Mouse (Mus musculus) granulocyte monocyte progenitor cell, adult 5-6 weeks (primary cell): ENCODE data around the gene Ip6k1. TPM values are rescaled to one million over a fixed set of nuclear protein-coding genes. Genes with fewer than 3 reads are reported as not detected.
A peak's percentile ranks its signal among the peaks of the same experiment; 100 is the strongest.

Source experiments
- ATAC-seq: replicated peaks from 2 replicates; pipeline ENCODE4 v1.8.0; 2016; ENCODE audit warnings: mild to moderate bottlenecking, moderate TSS enrichment, inconsistent platforms; ENCODE audit not compliant: poor library complexity, severe bottlenecking
- total RNA-seq, 2 experiments: library from RNA; stranded (forward) in 1 of 2; stranded (reverse) in 1 of 2; fragments of 200-712, 200-1000 nt in 1 of 2; fragments of >200 nt in 1 of 2; fragmentation: Nextera tagmentation in 1 of 2; gene quantifications; 2 replicates each; pipeline ENCODE4 v1.2.3; 2014 to 2017

Ip6k1 gene
- total RNA-seq (2014; fragmentation: Nextera tagmentation): 27.1 TPM in 2 replicates
- 31.6 and 42.7 TPM in 2 replicates for total RNA-seq (2017)

DNA sequence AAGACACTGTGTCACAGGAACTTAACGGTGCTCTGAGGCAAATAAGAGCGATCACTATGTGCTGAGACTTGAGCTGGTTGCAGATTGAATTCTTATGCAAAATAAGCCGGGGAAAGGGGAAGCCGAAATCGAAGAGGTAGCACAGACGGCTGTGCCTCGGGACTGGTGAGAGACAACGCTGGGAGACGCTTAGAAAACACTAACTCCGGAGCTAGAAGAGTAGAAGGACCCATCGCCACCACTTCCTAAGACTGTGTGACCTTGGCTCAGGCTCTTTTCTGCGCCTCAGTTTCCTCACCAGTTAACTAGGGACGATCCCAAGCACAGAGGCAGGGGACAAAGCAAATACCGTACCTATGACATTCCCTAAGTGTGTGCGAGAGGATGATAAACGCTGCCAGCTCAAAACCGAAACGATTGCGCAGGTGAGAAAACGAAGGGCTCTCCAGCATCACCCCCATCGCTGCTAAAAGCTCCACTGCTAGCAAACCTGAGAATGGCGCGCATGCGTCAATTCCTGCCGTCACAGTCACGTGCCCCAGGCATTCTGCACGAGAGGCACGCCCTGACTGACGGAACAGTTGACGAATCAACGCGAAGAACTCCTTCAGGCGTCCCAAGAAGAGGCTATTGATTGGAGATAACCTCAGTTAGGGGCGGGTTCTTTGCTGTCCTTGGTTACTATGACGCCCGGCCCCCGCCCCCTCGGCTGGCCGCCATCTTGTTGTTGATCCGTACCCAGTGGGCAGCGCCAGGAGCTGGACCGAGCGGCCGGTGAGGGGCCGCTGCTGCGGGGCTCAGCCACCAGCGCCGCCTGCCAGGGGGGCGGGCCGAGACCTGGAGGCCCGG lies at the start of gene Ip6k1:
TSS of gene Ip6k1 (plus strand) at position 580 of the 849 bp plus-strand sequence.
- ATAC-seq: peak; percentile 97

DNA sequence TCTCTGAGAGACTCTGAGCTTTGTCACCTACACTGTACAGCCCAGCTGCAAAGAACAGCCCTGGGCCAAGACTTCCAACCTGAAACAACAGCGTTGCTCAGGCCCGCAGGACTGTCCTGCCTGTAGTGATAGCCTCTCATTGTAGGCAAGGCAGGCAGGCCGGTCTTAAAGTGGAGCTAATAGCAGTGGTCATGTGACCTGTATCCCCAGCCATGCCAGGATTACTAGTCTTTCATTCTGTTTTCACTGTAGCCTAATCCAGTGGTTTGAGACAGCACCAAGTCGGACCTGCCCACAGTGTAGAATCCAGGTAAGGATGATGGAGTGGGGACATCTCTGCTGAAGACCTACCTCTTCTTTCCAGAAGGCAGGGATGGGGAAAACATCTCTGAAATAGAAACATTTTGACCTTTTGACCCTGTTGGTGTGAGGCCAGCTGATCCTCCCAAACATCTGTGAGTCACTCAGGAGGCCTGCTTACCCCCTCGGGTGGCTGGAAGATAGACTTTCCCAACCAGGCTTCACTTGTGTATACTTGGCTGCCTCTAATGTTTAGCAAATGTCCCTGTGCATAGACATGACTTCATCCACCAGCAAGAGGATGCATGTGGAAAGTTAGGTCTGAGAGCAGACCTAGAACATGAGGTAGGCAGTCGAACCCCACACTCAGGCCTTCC lies 46.5 kb upstream of the Ip6k1 start:
- ATAC-seq: no peak

DNA sequence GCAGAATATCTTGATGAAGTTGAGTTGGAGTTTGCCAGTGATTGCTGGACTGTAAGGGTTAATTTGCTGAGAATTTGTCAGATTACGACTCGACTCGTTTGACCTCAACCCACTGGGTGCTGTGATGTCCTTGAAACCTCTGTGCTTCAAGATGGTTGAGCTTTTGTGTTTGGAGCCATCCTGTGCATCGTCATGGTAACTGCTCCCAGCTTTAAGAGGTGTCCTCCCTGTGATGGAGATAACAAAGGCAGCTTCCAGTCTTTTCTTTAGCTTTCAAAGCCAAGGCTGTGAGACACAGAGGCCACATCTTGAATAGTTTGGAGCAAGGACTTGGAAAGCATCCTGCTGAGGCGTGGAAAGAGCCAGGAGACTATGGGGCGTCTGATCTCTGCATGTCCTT lies 45.2 kb upstream of the Ip6k1 start:
- no peak for ATAC-seq

DNA sequence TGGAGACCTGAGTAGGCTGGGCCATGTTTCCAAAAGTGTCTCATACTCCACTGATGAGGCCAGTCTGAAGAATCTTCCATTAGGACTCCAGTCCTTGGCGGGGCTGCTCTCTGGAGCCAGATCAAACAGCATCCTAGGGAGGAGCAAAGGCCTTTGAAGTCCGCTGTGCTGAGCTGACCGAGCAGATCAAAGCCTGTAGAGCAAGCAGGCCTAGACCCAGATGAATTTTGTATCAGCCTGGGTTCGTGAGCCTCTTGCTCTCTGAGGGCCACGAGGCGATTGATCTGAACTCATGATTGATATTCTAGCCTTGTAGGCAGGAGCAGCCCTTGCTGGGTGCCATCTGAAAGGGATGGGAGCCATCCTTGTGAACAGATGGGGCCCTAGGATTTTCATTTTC lies 42.4 kb upstream of the Ip6k1 start:
- no peak for ATAC-seq

DNA sequence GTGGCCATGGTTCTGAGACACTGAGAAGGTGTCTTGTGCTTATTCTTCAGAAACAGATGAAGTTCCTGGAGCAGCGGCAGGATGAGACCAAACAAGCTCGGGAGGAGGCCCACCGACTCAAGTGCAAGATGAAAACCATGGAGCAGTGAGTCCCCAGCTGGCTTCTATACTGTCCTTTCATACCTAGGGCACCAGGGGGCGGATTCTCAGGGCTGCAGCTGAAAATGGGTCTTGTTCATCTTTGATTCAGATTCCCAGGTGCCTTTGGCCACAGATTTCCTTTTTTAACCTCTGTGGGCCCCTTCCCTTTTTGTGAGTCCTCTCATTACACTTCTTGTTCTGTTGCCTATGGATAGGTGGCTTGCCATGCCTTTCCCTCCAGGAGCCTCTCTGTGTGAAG lies 41.4 kb upstream of the Ip6k1 start:
- no peak; the same call in 1 of the 2 replicates for ATAC-seq

DNA sequence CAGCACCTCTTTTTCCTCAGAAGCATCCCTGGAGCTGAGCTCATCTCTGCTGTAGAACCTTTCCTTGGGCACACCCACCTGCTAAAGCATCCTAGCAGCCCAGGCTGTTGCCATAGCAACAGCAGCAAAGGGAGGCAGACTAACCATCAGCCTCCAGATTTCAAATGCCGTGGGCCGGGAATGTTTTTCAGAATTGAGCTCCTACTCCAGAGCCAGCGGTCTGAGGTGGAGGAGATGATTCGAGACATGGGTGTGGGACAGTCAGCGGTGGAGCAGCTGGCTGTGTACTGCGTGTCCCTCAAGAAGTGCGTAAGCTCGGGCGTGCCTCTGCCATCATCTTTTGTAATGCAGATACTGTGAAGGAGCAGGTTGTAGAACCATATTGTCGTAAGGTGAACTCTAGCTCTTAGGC lies 40.9 kb upstream of the Ip6k1 start:
- no peak for ATAC-seq

DNA sequence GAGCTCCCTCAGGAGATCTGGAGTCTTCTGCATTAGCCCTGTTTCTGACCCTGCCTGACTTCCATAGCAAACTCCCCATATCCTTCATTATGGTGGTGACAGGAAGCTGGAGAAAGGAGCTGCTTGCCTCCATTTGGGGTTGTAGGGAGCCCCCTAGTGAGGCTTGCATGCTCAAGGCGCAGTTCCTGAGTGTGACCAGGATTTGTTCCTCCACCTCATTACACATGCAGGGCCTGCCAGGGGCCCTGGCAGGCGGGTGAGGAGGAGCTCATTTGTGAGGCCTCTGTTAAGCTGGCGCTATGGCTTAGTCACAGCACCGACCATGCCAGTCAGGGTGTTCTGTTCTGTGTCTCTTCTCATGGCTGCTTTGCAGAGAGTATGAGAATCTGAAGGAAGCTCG lies 40.4 kb upstream of the Ip6k1 start:
- peak; percentile 13; the same call in 1 of the 2 replicates for ATAC-seq

DNA sequence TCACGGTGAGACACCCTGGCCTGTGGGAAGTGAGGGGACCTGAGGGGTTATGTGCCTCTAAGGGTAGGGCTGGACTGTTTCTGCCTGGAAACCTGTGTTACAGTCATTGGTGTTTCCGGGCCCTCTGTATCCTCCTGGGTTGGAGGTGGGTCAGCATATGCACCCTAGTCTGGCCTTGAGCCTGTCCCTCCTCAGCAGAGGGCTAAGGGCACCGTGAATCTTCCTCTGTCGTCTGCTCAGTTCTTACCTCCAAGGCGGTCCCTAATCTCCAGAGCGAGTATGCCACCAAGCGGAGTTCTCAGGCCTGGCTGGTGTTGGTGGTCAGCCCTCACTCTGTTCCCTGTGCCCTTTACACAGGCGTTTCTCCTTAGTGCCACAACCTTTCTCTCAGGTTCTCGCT lies 39.4 kb upstream of the Ip6k1 start:
- no peak for ATAC-seq

DNA sequence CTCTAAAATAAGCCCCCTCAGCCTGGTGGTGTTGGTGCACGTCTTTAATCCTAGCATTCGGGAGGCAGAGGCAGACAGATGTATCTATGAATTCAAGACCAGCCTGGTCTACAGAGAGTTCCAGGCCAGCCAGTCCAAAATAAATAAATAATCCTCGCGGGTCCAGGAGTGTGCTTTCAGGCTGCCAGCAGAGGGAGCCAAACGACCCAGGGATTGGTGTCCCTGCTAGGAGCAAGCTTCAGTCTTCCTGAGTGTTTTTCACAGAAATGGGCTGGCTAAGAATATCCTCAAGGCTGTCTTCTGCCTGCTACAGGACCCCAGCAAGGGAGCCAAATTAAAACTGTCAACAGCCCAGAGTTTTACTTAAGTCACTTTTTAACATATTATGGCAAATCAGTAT lies 38.6 kb upstream of the Ip6k1 start:
- peak; percentile 63 for ATAC-seq

DNA sequence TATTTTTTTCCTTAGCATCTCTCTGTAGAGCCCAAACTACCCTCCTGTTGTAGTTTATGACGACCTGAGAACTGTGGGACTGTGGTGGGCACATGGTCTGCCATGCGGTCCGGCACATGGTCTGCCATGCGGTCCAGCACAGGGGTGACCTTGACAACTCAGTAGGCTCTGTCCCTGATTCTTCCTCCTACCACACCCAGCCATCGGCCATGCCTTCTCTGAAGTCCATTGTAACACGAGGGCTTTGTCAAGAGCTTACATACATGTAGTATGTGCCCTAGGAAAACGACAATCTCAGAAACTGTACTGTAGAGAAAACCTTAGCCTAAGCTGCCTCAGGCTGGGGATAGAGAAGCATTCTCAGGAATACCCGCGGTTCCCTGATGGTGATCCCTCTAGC lies 37.6 kb upstream of the Ip6k1 start:
- no peak for ATAC-seq

DNA sequence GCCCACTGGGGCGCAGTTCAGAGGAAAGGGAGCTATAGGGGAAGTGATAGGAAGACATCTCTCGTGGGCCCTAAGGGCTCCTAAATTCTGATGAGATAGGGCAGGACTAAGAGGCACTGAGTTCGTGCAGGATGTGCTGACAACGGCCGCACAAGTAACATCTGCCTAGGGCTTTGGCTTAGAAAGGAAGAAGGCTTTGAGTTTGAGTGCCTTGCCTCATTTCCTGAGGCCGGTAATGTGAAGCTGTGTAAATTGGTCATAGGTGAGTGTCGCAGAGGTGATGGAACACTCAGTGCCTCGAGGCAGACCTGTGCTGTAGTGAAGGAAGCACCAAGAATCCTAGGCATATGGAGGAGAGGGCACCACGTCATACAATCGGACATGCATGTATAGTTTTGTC lies 35.6 kb upstream of the Ip6k1 start:
- no peak for ATAC-seq

DNA sequence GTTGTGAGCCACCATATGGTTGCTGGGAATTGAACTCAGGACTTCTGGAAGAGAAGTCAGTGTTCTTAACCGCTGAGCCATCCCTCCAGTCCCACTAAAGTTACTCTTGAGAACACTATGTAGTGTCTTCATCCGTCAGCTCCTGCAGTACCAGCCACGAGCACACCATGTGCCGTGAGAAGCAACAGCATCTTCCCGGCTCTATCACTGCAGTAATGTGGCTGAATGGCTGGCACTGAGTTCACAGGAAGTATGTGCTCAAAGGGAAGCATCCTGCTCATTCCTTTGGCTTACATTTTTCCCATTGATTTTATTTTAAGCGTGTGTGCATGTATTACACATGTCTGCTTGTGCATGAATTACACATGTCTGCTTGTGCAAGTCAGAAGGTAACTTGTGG lies 34.9 kb upstream of the Ip6k1 start:
- no peak for ATAC-seq

DNA sequence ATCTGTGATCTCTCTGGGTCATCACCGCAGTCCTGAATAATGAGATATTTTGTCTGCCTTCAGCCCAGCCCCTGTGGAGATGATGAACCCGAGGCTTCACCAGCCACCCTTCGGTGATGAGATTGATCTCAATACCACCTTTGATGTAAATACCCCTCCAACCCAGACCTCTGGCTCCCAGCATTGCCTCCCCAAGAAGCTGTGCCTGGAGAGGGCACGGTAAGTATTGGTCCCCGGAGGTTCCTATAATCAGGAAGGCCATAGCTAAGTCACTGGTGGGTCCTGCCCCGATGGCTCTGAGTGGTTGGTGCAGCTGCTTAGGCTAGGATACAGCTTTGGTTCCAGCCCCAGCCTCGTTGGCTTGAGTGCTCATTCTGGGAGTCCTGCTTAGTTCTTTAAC lies 33.8 kb upstream of the Ip6k1 start:
- ATAC-seq: no peak

DNA sequence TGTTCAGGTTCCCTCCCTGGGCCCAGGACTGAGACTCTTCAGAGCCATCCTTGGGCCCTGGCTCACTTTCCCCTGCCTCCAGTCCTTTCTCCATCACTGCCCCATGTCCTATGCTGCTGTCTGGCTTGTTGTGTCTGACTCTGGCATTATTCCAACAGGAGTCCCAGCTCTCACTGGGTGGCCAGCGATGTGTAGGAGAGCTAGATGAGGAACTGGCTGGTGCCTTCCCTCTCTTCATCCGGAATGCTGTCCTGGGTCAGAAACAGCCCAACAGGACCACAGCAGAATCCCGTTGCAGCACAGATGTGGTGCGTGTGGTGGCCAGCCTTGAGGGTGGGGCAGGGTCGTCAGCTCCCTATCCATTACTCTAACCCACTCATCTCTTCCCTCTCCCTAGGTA lies 32.0 kb upstream of the Ip6k1 start:
- ATAC-seq: no peak

DNA sequence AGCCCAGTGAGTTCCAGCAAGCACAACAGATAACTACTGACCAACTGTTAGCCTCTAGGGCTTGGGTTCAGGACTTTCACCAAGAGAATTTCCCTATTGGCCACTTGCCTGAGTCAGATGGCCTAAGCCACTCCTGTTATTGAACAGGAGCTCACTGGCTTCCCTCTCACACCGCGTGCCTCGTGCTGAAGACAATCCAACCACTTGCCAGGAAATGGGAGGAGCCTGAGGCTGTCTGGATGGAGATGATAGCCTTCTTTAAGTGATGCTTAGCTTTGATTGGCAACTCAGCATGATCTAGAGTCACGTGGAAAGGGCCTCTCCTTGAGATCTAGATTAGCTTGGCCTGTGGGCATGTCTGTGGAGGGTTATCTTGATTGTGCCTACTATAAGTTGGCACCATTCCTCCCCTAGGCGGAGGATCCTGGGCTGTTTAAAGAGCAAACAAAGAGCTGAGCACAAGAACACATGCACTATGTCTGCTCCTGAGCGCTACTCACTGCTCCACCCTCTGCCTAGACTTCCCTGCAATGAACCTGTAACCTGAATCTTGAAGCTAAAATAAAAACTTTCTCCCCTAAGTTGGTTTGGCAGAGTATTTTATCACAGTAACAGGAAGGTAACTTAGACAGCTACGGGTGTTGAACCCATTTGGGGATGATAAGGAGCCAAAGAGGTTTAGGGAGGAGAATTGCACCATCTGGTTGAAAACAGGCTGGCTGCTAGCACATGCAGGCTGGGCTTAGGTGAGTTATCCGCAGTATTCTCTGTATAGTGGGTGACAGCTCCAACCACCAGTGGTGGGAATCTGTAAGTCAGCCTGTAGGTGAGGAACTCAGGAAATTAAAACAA lies 30.4 kb upstream of the Ip6k1 start:
- peak; percentile 31 for ATAC-seq

DNA sequence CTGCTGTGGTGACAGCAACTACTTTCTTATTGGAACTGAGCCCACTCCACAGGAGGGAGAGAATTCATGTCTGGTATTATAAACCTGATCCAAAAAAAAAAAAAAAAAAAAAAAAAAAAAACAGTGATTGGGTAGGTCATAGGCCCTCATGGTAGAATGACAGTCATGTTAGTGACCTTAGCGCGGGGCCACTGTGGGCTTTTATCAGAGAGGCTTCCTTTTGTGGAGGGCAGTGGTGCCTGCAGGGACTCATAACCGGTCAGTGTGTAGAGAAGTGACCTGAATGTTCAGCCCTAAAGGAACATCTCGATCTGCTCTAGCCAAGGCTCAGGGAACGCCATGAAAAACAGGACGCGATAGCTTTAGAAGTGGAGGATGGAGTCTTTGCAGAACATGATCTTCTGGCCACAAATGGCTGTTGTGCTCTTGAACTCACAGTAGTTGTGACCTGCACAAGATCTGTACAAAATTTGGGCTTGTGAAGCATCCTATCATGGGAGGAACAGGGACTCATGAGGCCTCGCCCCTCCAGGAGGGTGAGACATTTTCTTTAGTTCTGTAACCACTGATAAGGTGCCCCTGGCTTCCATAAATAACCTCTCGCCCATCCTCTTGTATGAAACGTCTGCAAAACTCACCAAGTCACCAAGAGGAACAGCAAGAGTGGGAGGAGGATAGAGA lies 27.7 kb upstream of the Ip6k1 start:
- ATAC-seq: no peak

DNA sequence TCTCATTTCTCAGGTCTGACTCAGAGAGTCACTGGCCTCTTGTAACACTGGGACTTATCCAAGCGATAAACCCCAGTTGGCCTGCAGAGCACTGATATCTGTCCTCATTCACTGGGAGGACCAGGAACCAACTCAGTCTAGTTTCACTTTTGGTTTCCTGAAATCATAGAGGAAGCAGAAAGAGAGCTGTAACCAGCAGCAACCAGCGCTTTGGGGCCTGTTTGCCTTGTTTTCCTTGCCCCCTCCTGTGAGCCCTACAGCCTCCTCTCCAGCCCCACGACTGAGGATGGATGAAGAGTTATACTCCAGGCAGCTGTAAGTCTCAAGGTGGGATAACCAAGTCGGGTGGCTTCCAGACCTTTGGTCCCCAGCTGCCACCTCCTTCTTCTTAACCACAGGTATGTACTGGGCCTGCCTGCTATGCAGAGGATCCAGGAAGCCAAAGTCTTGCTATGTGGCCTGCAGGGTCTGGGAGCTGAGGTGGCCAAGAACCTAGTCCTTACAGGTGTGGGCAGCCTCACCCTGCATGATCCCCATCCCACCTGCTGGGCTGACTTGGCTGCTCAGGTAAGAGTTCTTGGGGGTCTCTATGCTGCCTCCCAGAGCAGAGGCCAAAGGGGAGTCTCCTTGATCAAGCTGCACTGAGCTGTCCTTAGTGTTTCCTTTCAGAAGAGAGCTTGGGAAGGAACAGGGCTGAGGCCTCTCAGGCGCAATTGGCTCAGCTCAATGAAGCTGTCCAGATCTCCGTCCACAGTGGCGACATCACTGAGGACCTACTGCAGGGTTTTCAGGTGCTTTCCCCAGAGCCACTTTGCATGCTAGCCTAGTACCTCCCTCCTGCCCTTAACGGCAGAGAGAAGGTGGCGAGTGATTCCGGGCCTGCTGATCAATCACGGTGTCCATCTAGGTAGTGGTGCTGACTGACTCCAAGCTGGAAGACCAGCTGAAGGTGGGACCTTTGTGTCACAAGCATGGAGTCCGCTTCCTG lies 26.6 kb upstream of the Ip6k1 start, which contains the start of gene Uba7:
TSS of gene Uba7 (plus strand) at position 107 of the 988 bp plus-strand sequence.
- peak; percentile 81 for ATAC-seq

DNA sequence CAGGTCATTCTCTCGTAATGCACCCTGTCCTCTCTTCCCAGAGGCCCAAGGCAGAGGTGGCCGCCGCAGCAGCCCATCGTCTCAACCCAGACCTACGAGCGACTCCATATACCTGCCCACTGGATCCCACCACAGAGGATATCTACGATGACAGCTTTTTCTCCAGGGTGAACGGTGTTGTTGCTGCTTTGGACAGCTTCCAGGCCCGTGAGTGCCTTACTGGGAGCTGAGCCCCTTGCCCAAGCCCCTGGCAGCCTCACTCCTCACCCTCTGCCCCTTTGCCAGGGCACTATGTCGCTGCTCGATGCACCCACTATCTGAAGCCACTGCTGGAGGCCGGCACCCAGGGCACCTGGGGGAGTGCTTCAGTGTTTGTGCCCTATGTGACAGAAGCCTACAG lies 23.5 kb upstream of the Ip6k1 start:
- no peak for ATAC-seq
